Mouse (Mus musculus) cerebellum, adult 18-20 months (tissue): ENCODE measurements around the gene 4930522L14Rik.
A peak's percentile ranks its signal among the peaks of the same experiment; 100 is the strongest.
"Not testable (repeated sequence)": the region's sequence is repeated elsewhere in the genome, so short reads cannot be mapped to it uniquely, and the experiment has no call there.

ENCODE experiments used
- DNase-seq, 2 experiments: peaks; one replicate each; pipeline ENCODE4 v3.0.0; 2021

The 4930522L14Rik gene

DNA sequence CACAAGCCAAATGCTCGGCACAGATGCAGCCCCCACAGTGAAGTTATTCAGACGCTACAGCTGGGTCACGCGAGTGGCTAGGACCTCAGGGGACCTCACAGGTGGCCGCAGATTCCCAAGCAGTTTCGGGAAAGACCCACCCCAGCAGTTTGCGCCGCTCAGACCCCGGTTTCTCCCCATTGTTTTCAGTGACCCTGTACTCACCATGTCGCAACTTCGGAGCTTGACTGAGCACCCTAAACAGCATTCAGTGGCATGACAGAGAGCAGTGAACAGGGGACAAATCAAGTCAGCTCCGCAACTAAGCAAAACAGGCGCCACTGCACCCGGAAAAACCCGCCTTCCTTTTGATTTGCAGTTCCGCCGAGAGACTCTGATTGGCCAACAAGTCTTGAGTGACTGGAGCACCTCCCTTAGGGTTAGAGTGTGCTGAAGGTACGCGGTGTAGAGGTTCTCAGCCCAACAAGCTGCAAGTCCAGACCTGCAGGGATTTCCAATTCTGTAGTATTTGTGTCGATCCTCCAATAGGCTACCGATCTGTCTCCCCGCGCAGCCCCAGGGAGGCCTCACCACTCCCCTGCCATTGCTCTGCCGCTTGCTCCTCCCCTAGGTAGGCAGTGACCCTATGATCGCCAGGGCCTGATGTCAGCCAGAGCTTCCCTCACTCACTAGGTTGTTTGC, at the start of gene 4930522L14Rik:
Gene 4930522L14Rik, minus strand, starts transcription at position 496 of the 681 bp plus-strand sequence.
- peak; percentile 78 to 82 for DNase-seq

DNA sequence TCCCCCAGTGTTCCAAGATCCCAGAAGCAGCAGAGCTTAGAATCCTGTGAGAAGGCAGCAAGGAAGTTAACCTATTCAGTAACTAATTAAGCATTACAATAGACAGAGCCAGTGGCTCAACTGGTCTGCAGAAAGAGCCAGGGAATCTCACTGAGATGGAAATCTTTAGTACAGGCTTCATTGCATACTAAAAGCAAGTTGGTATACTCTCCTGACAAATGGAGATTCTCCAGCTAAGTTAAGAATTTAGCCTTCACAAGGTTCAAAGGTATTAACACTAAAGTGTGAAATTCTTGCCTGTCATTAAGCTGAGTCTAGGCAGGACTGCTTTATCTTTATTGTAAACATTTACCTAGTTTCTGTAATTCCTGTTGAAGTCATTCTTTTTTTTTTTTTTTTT, 49.8 kb upstream of the 4930522L14Rik start:
- DNase-seq = not testable (repeated sequence)

DNA sequence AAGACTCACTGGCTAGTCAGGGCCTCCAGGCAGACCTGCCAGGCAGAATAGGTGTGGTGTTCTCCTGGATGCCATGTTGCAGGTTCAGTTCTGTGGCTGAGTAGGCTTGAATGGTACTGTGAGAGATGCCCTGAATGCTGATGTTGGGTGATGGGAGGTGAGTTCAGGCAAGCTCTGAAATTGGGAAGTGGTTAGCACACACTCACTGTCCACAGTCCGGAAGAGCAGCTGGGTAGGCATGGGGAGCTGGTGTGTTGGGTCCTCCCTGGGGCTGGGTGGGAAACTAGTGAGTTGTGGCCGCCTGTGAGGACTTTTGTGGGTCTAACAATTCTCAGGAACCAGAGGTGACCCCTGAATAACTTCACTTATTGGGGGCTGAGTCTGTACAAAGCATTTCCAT, 48.3 kb upstream of the 4930522L14Rik start:
- DNase-seq = not testable (repeated sequence)

DNA sequence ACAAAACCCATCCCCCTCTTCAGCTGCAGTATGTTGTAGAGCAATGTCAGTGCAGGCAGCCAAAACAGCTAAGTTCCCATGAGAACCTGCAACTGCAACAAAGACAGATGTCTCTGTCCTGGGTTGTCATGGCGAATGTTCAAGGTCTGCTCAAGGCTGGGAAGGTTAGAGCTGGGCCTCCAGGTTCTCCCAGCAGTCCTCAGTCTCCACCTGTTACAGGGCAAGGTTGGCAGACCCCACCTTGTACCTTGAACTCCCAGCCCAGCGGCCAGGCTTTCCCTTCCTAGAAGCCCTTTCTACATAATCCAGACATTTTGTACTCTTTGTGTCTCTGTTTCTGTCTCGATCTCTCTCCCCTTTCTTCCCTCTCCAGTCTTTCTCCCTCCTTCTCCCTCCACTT, 45.3 kb upstream of the 4930522L14Rik start:
- not testable (repeated sequence) for DNase-seq

DNA sequence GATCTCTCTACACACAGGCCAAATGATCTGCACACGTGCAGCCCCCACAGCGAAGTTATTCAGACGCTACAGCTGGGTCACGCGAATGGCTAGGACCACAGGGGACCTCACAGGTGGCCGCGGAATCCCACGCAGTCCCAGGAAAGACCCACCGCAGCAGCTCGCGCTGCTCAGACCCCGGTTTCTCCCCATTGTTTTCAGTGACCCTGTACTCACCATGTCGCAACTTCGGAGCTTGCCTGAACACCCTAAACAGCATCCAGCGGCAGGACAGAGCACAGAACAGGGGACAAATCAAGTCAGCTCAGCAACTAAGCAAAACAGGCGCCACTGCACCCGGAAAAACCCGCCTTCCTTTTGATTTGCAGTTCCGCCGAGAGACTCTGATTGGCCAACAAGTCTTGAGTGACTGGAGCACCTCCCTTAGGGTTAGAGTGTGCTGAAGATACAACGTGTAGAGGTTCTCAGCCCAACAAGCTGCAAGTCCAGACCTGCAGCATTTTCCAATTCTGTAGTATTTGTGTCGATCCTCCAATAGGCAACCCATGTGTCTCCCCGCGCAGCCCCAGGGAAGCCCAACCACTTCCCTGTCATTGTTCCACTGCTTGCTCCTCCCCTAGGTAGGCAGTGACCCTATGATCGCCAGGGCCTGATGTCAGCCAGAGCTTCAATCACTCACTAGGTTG, 44.4 kb upstream of the 4930522L14Rik start:
- peak; percentile 50 to 51 for DNase-seq

DNA sequence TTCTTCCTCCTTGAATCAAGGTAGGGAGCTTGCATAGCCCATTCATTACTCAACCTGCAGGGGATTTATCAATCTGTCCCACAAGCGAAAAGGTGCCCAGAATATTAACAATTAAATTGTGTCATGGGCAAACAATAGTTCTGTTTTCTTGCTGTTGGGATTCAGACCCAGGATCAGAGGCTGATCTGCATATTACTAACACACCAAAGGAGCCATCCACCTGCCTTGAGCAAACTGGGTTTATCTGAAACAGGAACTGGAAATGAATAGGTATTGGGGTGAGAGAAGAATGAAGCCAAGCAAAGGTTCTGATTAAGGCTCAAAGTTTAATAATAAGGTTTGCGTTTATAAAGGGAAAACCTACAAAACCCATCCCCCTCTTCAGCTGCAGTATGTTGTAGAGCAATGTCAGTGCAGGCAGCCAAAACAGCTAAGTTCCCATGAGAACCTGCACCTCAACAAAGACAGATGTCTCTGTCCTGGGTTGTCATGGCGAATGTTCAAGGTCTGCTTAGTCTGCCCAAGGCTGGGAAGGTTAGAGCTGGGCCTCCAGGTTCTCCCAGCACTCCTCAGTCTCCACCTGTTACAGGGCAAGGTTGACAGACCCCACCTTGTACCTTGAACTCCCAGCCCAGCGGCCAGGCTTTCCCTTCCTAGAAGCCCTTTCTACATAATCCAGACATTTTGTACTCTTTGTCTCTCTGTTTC, 541 bp upstream of the 4930522L14Rik start:
- DNase-seq = peak in 1 of 2 experiments; percentile 1

DNA sequence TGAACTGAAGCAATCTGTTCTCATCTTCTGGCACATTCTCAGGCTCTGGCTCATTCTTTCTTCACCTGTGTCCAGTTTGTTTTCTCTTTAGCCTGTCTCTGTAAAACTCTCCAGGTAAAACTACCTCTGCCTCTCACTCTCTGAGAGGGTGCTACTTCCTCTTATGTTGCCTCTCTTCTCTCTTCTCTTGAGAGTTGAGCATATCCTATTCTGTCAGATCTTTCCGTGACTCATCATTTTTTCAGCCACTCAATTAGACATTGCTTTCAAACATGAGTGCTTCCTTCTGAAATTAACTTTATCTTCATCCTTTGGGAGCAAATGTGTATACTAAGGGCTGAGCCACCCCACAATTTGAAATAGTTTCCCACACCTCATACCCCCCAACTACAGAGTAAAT, 6.6 kb downstream of the 4930522L14Rik start:
- DNase-seq = not testable (repeated sequence)

DNA sequence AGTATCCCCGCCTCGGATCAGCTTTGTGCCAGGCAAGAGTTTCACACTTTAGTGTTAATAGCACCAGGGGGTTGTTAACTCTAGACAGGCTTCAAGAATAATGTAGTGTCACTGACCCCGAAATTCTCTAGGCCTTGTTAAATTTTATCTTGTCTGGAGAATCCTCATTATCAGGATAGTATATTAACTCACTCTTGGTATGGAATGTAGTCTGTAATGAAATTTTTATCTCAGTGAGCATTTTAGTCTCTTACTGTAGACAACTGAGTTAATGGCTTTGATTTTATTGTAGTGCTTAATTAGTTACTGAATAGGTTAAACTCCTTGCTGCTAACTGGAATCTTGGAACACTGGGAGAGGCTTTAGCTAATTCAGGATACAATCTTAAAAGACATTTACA, 34.3 kb downstream of the 4930522L14Rik start:
- DNase-seq = not testable (repeated sequence)

DNA sequence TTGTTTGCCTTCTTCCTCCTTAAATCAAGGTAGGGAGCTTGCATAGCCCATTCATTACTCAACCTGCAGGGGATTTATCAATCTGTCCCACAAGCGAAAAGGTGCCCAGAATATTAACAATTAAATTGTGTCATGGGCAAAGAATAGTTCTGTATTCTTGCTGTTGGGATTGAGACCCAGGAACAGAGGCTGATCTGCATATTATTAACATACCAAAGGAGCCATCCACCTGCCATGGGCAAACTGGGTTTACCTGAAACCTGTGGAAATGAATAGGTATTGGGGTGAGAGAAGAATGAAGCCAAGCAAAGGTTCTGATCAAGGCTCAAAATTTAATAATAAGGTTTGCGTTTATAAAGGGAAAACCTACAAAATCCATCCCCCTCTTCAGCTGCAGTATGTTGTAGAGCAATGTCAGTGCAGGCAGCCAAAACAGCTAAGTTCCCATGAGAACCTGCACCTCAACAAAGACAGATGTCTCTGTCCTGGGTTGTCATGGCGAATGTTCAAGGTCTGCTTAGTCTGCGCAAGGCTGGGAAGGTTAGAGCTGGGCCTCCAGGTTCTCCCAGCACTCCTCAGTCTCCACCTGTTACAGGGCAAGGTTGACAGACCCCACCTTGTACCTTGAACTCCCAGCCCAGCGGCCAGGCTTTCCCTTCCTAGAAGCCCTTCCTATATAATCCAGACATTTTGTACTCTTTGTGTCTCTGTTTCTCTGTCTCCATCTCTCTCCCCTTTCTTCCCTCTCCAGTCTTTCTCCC, 60.3 kb downstream of the 4930522L14Rik start:
- DNase-seq = not testable (repeated sequence)

DNA sequence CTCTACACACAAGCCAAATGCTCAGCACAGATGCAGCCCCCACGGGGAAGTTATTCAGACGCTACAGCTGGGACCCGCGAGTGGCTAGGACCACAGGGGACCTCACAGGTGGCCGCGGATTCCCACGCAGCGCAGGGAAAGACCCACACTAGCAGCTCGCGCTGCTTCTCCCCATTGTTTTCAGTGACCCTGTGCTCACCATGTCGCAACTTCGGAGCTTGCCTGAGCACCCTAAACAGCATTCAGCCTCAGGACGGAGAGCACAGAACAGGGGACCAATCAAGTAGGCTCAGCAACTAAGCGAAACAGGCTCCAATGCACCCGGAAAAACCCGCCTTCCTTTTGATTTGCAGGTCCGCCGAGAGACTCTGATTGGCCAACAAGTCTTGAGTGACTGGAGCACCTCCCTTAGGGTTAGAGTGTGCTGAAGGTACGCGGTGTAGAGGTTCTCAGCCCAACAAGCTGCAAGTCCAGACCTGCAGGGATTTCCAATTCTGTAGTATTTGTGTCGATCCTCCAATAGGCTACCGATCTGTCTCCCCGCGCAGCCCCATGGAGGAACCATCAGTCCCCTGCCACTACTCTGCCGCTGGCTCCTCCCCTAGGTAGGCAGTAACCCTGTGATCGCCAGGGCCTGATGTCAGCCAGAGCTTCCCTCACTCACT, 61.0 kb downstream of the 4930522L14Rik start, which contains the start of gene 5430403G16Rik:
Gene 5430403G16Rik, minus strand, starts transcription at position 505 of the 665 bp plus-strand sequence.
- peak; percentile 73 to 83 for DNase-seq
